Mouse (Mus musculus): ENCODE measurements at regions not wholly inside any gene's neighbourhood (a gene's known extent, or its start where the extent isn't known, plus 50 kb on each side); places are given as distances from the start of the nearest gene placed in this dataset.

- TF ChIP-seq POLR2A (IDR thresholded peaks at IDR 0.05; ENCODE audit: borderline replicate concordance, extremely low read depth, low read depth, low read length) = no peak
- TF ChIP-seq CTCF (IDR thresholded peaks at IDR 0.05; ENCODE audit: insufficient read depth, low read length) = no peak
Observed at GRCm38 (mm10) chr13:30045225-30045624, 59.4 kb upstream of the E2f3 start.
